Mouse (Mus musculus) gastrocnemius, adult 2 months (tissue): ENCODE measurements at regions not wholly inside any gene's neighbourhood (a gene's known extent, or its start where the extent isn't known, plus 50 kb on each side); places are given as distances from the start of the nearest gene placed in this dataset.

Experiments used
- DNase-seq: peaks from one replicate; pipeline ENCODE4 v3.0.0; 2022
- H3K27ac ChIP-seq: fragments of 200-600 bp; 2 replicates; pipeline ENCODE4 v1.8.1; 2022; ENCODE audit warnings: mild to moderate bottlenecking
- H3K4me3 ChIP-seq: fragments of 200-600 bp; 2 replicates; pipeline ENCODE4 v1.8.1; 2022; ENCODE audit warnings: mild to moderate bottlenecking, moderate library complexity
- CTCF ChIP-seq: fragments of 200-600 bp; IDR thresholded peaks from 2 replicates; pipeline ENCODE4 v1.8.1; 2022; ENCODE audit warnings: antibody characterized with exemption, mild to moderate bottlenecking, moderate library complexity
- intact Hi-C: fragments of 180-260 bp; cut with DNase I; formaldehyde crosslinking; loops from one replicate; pipeline ENCODE4 v1.15.1; 2025

GRCm38 (mm10) chr6:94413987-94414360 is 86.2 kb upstream of the Slc25a26 start:
- no peak overlapping the region for H3K27ac ChIP-seq
- no peak for TF ChIP-seq CTCF
- intact Hi-C loops: no loop called here
- H3K4me3 ChIP-seq: no peak overlapping the region
- DNase-seq: no peak

- H3K4me3 ChIP-seq: peak overlapping the region; percentile 48
- DNase-seq: peak; percentile 16
These were observed 86.7 kb upstream of the Slc25a26 start for GRCm38 (mm10) chr6:94413297-94413986.

GRCm38 (mm10) chr6:94412341-94412740 is 87.8 kb upstream of the Slc25a26 start:
- Histone ChIP-seq H3K4me3 (no peak overlapping the region), H3K27ac (no peak overlapping the region)
- intact Hi-C loops: no loop called here
- no peak for DNase-seq
- TF ChIP-seq CTCF: no peak

More at GRCm38 (mm10) chr6:94413297-94413986, 86.7 kb upstream of the Slc25a26 start:
- no peak for TF ChIP-seq CTCF
- H3K27ac ChIP-seq: no peak overlapping the region
- intact Hi-C loops: no loop called here

- no peak for DNase-seq
- Histone ChIP-seq H3K27ac (no peak overlapping the region), H3K4me3 (no peak overlapping the region)
- intact Hi-C loops: no loop called here
- TF ChIP-seq CTCF: no peak
These were observed 89.7 kb upstream of the Slc25a26 start for GRCm38 (mm10) chr6:94410480-94410879.

GRCm38 (mm10) chr6:94408996-94409395 is 91.1 kb upstream of the Slc25a26 start:
- intact Hi-C loops: no loop called here
- TF ChIP-seq CTCF: no peak
- Histone ChIP-seq H3K4me3 (no peak overlapping the region), H3K27ac (no peak overlapping the region)
- DNase-seq: no peak

- intact Hi-C loops: no loop called here
- no peak for TF ChIP-seq CTCF
- Histone ChIP-seq H3K4me3 (no peak overlapping the region), H3K27ac (no peak overlapping the region)
- no peak for DNase-seq
These were observed 92.4 kb upstream of the Slc25a26 start for GRCm38 (mm10) chr6:94407751-94408150.

GRCm38 (mm10) chr6:94405371-94406076 is 94.6 kb upstream of the Slc25a26 start:
- no peak for TF ChIP-seq CTCF
- H3K4me3 ChIP-seq: no peak overlapping the region
- no peak overlapping the region for H3K27ac ChIP-seq
- DNase-seq: no peak
- intact Hi-C loops: no loop called here

- Histone ChIP-seq H3K4me3 (no peak overlapping the region), H3K27ac (no peak overlapping the region)
- no peak for TF ChIP-seq CTCF
- DNase-seq: no peak
- intact Hi-C loops: loop anchor here (2.0 kb wide), 1 partner anchor 321 kb away; no protein-coding TSS in a partner anchor
These were observed 98.3 kb upstream of the Slc25a26 start for GRCm38 (mm10) chr6:94401617-94402481.

- DNase-seq: no peak
- Histone ChIP-seq H3K4me3 (peak overlapping the region; percentile 42), H3K27ac (no peak overlapping the region)
- no peak for TF ChIP-seq CTCF
- intact Hi-C loops: loop anchor here (2.0 kb wide), 1 partner anchor 320 kb away; no protein-coding TSS in a partner anchor
These were observed 99.0 kb upstream of the Slc25a26 start for GRCm38 (mm10) chr6:94401061-94401591.

- Histone ChIP-seq H3K27ac (no peak overlapping the region), H3K4me3 (peak overlapping the region; percentile 42)
- DNase-seq: peak; percentile 23
- intact Hi-C loops: loop anchor here (2.0 kb wide), 1 partner anchor 320 kb away; no protein-coding TSS in a partner anchor
- TF ChIP-seq CTCF: peak; percentile 71
These were observed 99.6 kb upstream of the Slc25a26 start for GRCm38 (mm10) chr6:94400471-94401051.

- no peak for TF ChIP-seq CTCF
- DNase-seq: no peak
- no peak overlapping the region for H3K4me3 ChIP-seq
- no peak overlapping the region for H3K27ac ChIP-seq
- intact Hi-C loops: no loop called here
These were observed 107.4 kb upstream of the Magi1 start for GRCm38 (mm10) chr6:94391134-94391533.

GRCm38 (mm10) chr6:94390403-94390802 is 106.7 kb upstream of the Magi1 start:
- no peak for TF ChIP-seq CTCF
- intact Hi-C loops: no loop called here
- no peak overlapping the region for H3K27ac ChIP-seq
- DNase-seq: no peak
- no peak overlapping the region for H3K4me3 ChIP-seq
